Mouse (Mus musculus): ENCODE data around the gene Rpf2. TPM values are rescaled to one million over a fixed set of nuclear protein-coding genes. Genes with fewer than 3 reads are reported as not detected.
A peak's percentile ranks its signal among the peaks of the same experiment; 100 is the strongest.

Gene Rpf2
- polyA plus RNA-seq, 1 experiment from 2014 or later, result 91.9 TPM

DNA sequence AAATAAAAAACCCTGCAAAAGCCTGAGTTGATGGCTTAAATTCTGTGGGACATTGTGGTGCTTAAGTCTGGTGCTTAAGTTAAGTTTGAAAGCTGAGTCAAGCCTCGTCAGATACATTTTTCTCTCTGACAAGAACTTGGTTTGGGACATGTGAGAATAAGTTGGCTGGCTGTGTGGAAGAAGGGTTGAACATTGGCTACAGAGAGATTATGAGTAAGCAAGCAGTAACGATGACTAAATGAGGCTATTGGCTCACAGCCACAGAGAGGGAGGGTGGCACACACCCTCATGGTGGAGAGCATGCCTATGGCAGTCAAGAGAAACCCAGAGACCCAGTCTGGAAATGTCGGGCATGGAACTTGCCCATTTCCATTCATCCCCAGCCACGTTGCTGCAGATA lies 16.9 kb upstream of the Rpf2 start:
- Histone ChIP-seq H3K27me3 (ENCODE audit: low read depth, poor library complexity, severe bottlenecking) (no peaks in the 10 kb centered on the region), H3K27ac (replicated peaks) (no peak overlapping the region), H3K4me3 (no peak overlapping the region), H3K36me3 (no peaks in the 10 kb centered on the region), H3K4me1 (peaks cover 11% of the 10 kb centered on the region), H3K9me3 (replicated peaks) (no peaks in the 10 kb centered on the region)
- DNase-seq (ENCODE audit: low spot score), result no peak
- WGBS, result 85% methylated on average over 4 of the region's 4 CpGs

DNA sequence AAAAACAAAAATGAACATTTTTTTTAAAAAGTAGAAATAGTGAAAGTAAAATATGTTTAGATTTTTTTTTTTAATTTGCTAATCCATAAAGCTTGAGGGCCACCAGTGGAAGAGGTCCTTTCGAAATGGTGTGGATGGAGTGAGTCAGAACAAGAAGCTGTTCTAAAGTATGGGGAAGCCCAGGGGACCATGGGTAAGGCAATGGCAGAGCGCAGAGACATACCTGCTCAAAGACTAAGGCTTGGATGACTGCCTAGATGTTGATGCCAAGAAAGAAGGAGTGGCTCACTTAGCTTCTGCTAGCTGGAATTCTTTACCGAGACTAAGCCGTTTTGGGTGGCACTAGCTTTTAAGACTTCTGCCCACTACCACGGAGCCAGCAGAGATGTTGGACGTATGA lies 15.4 kb upstream of the Rpf2 start:
- no peak for DNase-seq (ENCODE audit: low spot score)
- WGBS, result 88% methylated on average over 6 of the region's 6 CpGs
- H3K27me3 ChIP-seq (ENCODE audit: low read depth, poor library complexity, severe bottlenecking), result no peaks in the 10 kb centered on the region
- no peak overlapping the region for H3K4me3 ChIP-seq
- no peaks in the 10 kb centered on the region for H3K36me3 ChIP-seq
- H3K4me1 ChIP-seq, result peaks cover 11% of the 10 kb centered on the region
- no peak overlapping the region for H3K27ac ChIP-seq (replicated peaks)
- H3K9me3 ChIP-seq (replicated peaks), result no peaks in the 10 kb centered on the region

- no peaks in the 10 kb centered on the region for H3K9me3 ChIP-seq (replicated peaks)
- H3K36me3 ChIP-seq, result peaks cover 9% of the 10 kb centered on the region
- H3K4me1 ChIP-seq, result peaks cover 20% of the 10 kb centered on the region
- H3K27me3 ChIP-seq (ENCODE audit: low read depth, poor library complexity, severe bottlenecking), result no peaks in the 10 kb centered on the region
- no peak for DNase-seq (ENCODE audit: low spot score)
- H3K4me3 ChIP-seq, result no peak overlapping the region
- 46% methylated on average over 5 of the region's 5 CpGs for WGBS
- H3K27ac ChIP-seq (replicated peaks), result no peak overlapping the region
These were observed 13.5 kb upstream of the Rpf2 start for GRCm38 (mm10) chr10:40260305-40260704.

- H3K4me3 ChIP-seq, result peak overlapping the region; percentile 14; the same call in 1 of the 2 replicates
- peaks cover 14% of the 10 kb centered on the region for H3K36me3 ChIP-seq
- WGBS, result 19% methylated on average over 8 of the region's 8 CpGs
- DNase-seq (ENCODE audit: low spot score), result no peak
- H3K27ac ChIP-seq (replicated peaks), result no peak overlapping the region
- peaks cover 20% of the 10 kb centered on the region for H3K4me1 ChIP-seq
- H3K27me3 ChIP-seq (ENCODE audit: low read depth, poor library complexity, severe bottlenecking), result no peaks in the 10 kb centered on the region
- no peaks in the 10 kb centered on the region for H3K9me3 ChIP-seq (replicated peaks)
These were observed 12.7 kb upstream of the Rpf2 start for GRCm38 (mm10) chr10:40259542-40259941.

DNA sequence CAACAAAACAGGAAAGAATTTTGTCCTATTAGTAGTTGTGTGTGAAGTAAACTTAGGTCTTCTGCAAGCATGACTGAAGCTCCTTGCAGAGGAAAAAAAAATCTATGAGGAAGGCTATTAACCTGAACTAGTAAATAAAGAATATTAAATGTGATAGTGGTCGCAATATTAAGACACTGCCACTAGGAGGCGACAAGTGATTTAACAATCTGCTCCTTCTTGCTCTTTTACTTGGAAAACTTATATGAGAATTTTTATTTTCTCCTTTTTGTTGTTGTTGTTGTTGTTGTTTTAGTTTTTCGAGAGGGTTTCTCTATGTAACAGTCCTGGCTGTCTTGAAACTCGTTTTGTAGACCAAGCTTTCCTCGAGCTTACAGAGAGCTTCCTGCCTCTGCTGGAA lies 12.1 kb upstream of the Rpf2 start:
- H3K9me3 ChIP-seq (replicated peaks), result no peaks in the 10 kb centered on the region
- H3K36me3 ChIP-seq, result peaks cover 19% of the 10 kb centered on the region
- DNase-seq (ENCODE audit: low spot score), result no peak
- whole genome bisulfite sequencing, result 12% methylated on average over 5 of the region's 5 CpGs
- no peaks in the 10 kb centered on the region for H3K27me3 ChIP-seq (ENCODE audit: low read depth, poor library complexity, severe bottlenecking)
- peak overlapping the region; percentile 98; the same call in 1 of the 2 replicates for H3K27ac ChIP-seq (replicated peaks)
- peaks cover 20% of the 10 kb centered on the region for H3K4me1 ChIP-seq
- H3K4me3 ChIP-seq, result peak overlapping the region; percentile 84

- peak overlapping the region; percentile 84 for H3K4me3 ChIP-seq
- H3K27ac ChIP-seq (replicated peaks), result peak overlapping the region; percentile 98
- no peaks in the 10 kb centered on the region for H3K9me3 ChIP-seq (replicated peaks)
- peaks cover 20% of the 10 kb centered on the region for H3K4me1 ChIP-seq
- DNase-seq (ENCODE audit: low spot score), result peak; percentile 87
- WGBS, result 2% methylated on average over 12 of the region's 12 CpGs
- peaks cover 24% of the 10 kb centered on the region for H3K36me3 ChIP-seq
- H3K27me3 ChIP-seq (ENCODE audit: low read depth, poor library complexity, severe bottlenecking), result no peaks in the 10 kb centered on the region
These were observed 11.6 kb upstream of the Rpf2 start for GRCm38 (mm10) chr10:40258401-40258966.

DNA sequence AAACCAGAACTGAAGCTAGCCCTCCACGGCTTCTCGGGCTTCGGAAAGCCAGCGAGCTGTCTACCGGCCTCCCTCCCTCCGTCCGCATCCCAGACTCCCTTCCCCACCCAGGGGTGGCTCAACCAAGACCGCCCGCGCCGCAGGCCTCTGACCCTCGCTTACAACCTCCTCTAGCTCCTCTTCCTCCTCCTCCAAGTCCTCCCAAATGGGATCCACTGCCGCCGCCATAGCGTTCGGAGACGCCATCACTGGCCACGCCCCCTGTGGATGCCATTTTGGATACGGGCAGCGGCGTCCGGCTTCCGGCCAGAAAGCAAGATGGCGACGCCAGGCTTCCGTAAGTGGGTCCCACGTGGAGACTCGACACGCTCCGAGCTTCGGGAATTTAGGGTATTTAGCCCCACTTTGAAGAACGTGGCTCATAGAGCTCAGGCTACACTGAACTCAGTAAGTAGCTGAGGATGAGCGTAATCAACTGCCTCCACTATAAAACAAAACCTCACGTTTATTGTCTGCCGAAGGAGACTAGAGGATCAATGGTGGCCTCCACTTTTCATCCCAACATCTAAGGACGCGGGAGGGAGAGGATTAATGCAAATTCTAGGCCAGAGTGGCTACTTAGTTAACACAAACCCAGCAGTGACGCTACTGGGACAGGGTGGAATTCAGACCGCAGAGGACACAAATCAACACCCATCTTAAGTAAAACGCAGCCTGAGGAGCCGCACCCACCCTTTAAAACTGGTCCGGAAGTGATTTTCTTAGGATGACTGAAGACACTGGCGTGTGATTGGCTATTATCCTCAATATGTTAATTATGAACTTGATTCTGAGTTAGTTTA lies 10.8 kb upstream of the Rpf2 start, which contains the start of gene Gtf3c6:
Gene Gtf3c6 (minus strand): TSS at position 695 of the 842 bp plus-strand sequence.
- Histone ChIP-seq H3K4me1 (peaks cover 20% of the 10 kb centered on the region), H3K36me3 (peaks cover 32% of the 10 kb centered on the region), H3K27me3 (ENCODE audit: low read depth, poor library complexity, severe bottlenecking) (no peaks in the 10 kb centered on the region), H3K27ac (replicated peaks) (peak within 1 kb of the TSS; percentile 98), H3K9me3 (replicated peaks) (no peaks in the 10 kb centered on the region), H3K4me3 (peak within 1 kb of the TSS; percentile 84)
- DNase-seq (ENCODE audit: low spot score), result peak; percentile 95
- under 1% methylated on average over 43 of the region's 43 CpGs for WGBS

- Histone ChIP-seq H3K4me3 (peak overlapping the region; percentile 84), H3K4me1 (peaks cover 20% of the 10 kb centered on the region), H3K9me3 (replicated peaks) (no peaks in the 10 kb centered on the region), H3K27ac (replicated peaks) (peak overlapping the region; percentile 98), H3K27me3 (ENCODE audit: low read depth, poor library complexity, severe bottlenecking) (no peaks in the 10 kb centered on the region), H3K36me3 (peaks cover 41% of the 10 kb centered on the region)
- WGBS, result 15% methylated on average over 5 of the region's 5 CpGs
- DNase-seq (ENCODE audit: low spot score), result peak; percentile 73
These were observed 9.9 kb upstream of the Rpf2 start for GRCm38 (mm10) chr10:40256716-40257115.

- DNase-seq (ENCODE audit: low spot score), result no peak
- H3K27ac ChIP-seq (replicated peaks), result no peak overlapping the region
- no peaks in the 10 kb centered on the region for H3K27me3 ChIP-seq (ENCODE audit: low read depth, poor library complexity, severe bottlenecking)
- H3K4me1 ChIP-seq, result peaks cover 9% of the 10 kb centered on the region
- H3K36me3 ChIP-seq, result peaks cover 83% of the 10 kb centered on the region
- no peaks in the 10 kb centered on the region for H3K9me3 ChIP-seq (replicated peaks)
- 93% methylated on average over 6 of the region's 6 CpGs for WGBS
- no peak overlapping the region for H3K4me3 ChIP-seq
These were observed 4.1 kb upstream of the Rpf2 start for GRCm38 (mm10) chr10:40250969-40251368.

DNA sequence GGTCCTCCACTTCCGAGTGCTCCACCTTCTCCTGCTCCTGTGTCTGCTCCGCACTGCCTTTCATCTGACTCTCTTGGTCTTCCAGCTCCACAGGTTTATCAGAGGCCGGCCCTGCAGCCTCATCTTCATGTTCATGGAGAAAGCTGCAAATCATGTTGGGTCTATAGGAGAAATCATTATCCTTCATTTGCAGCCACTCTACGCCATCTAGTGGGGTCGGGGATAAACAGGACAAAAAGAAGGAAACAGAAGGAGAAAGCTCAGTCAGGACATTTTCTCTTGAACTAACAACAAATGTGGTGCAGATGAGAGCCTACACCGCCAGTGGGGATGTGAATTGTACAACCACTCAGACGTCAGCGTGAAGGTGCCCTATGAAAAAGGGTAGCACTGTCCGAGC lies 2.8 kb upstream of the Rpf2 start:
- no peaks in the 10 kb centered on the region for H3K9me3 ChIP-seq (replicated peaks)
- peaks cover 15% of the 10 kb centered on the region for H3K4me1 ChIP-seq
- 94% methylated on average over 9 of the region's 9 CpGs for WGBS
- H3K27me3 ChIP-seq (ENCODE audit: low read depth, poor library complexity, severe bottlenecking), result no peaks in the 10 kb centered on the region
- H3K27ac ChIP-seq (replicated peaks), result no peak overlapping the region
- DNase-seq (ENCODE audit: low spot score), result no peak
- peaks cover 73% of the 10 kb centered on the region for H3K36me3 ChIP-seq
- no peak overlapping the region for H3K4me3 ChIP-seq

- Histone ChIP-seq H3K36me3 (peaks cover 74% of the 10 kb centered on the region), H3K27me3 (ENCODE audit: low read depth, poor library complexity, severe bottlenecking) (no peaks in the 10 kb centered on the region), H3K4me3 (peak overlapping the region; percentile 85), H3K4me1 (peaks cover 15% of the 10 kb centered on the region), H3K9me3 (replicated peaks) (no peaks in the 10 kb centered on the region), H3K27ac (replicated peaks) (peak overlapping the region; percentile 90)
- DNase-seq (ENCODE audit: low spot score), result no peak
- 36% methylated on average over 11 of the region's 11 CpGs for WGBS
These were observed 405 bp upstream of the Rpf2 start for GRCm38 (mm10) chr10:40247166-40247716.

GRCm38 (mm10) chr10:40237826-40238225 lies 9.0 kb downstream of the Rpf2 start:
- no peak for DNase-seq (ENCODE audit: low spot score)
- WGBS, result 93% methylated on average over 5 of the region's 5 CpGs
- H3K27me3 ChIP-seq (ENCODE audit: low read depth, poor library complexity, severe bottlenecking), result no peaks in the 10 kb centered on the region
- H3K4me3 ChIP-seq, result no peak overlapping the region
- no peaks in the 10 kb centered on the region for H3K4me1 ChIP-seq
- no peaks in the 10 kb centered on the region for H3K9me3 ChIP-seq (replicated peaks)
- H3K36me3 ChIP-seq, result peaks cover 97% of the 10 kb centered on the region
- no peak overlapping the region for H3K27ac ChIP-seq (replicated peaks)

DNA sequence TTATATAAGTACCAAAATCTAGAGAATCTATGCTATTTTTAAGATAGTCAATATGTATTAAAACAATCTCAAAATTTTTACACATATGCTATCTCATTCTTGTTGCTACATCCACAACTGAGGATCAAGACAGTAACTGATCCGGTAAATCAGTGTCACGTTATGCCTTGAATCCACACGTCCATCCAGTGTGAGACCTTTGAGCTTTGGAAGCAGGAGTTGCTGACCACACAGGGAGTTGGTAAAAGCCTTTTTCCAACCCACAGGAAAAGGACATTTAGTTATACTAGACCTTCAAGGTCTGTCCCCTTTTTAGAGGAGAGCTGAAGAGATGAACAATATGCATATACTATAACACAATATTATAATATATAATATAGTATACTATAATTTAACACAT lies 13.6 kb downstream of the Rpf2 start:
- WGBS, result 88% methylated on average over 3 of the region's 3 CpGs
- Histone ChIP-seq H3K27ac (replicated peaks) (no peak overlapping the region), H3K27me3 (ENCODE audit: low read depth, poor library complexity, severe bottlenecking) (no peaks in the 10 kb centered on the region), H3K4me3 (no peak overlapping the region), H3K9me3 (replicated peaks) (no peaks in the 10 kb centered on the region), H3K36me3 (peaks cover 94% of the 10 kb centered on the region), H3K4me1 (no peaks in the 10 kb centered on the region)
- DNase-seq (ENCODE audit: low spot score), result no peak
